Mouse (Mus musculus) heart, embryonic 14.5 days (tissue): Measurements from ENCODE around the gene Col5a2. TPM values are rescaled to one million over a fixed set of nuclear protein-coding genes. Genes with fewer than 3 reads are reported as not detected.

ENCODE experiments used
- ATAC-seq: fragments of 200-750 bp; cut with Nextera tagmentation; 2 replicates; pipeline ENCODE4 v1.8.0; 2017; ENCODE audit warnings: low read depth, moderate TSS enrichment; ENCODE audit not compliant: insufficient number of reproducible peaks, insufficient read depth, low FRiP score
- H3K27ac ChIP-seq, 2 experiments: fragments of 200-500 bp in 1 of 2; fragments of 300-500 bp in 1 of 2; sonication (generic) in 1 of 2; replicated peaks in 1 of 2; 2 replicates each; pipeline ENCODE4 v1.5.1; 2012 to 2014; ENCODE audit warnings: low read depth in 2 of 2, low read length in 2 of 2, control low read depth in 1 of 2, mild to moderate bottlenecking in 1 of 2, mixed read lengths in 1 of 2; ENCODE audit not compliant: control insufficient read depth in 1 of 2, insufficient read depth in 1 of 2
- H3K27me3 ChIP-seq: fragments of 300-500 bp; sonication (generic); 2 replicates; pipeline ENCODE4 v1.6.1; 2014; ENCODE audit warnings: mild to moderate bottlenecking, low read length, control low read depth; ENCODE audit not compliant: control insufficient read depth, insufficient read depth
- H3K36me3 ChIP-seq: fragments of 300-500 bp; sonication (generic); 2 replicates; pipeline ENCODE4 v1.6.1; 2014; ENCODE audit warnings: mild to moderate bottlenecking, control low read depth, low read length, mixed read lengths; ENCODE audit not compliant: control insufficient read depth, insufficient read depth
- H3K4me1 ChIP-seq, 2 experiments: fragments of 200-500 bp in 1 of 2; fragments of 300-500 bp in 1 of 2; sonication (generic) in 1 of 2; 2 replicates each; pipeline ENCODE4 v1.6.1; 2012 to 2014; ENCODE audit warnings: low read length in 2 of 2, control low read depth in 1 of 2, mixed read lengths in 1 of 2; ENCODE audit not compliant: control insufficient read depth in 2 of 2, insufficient read depth in 2 of 2
- H3K4me2 ChIP-seq: fragments of 300-500 bp; sonication (generic); 2 replicates; pipeline ENCODE4 v1.6.1; 2014; ENCODE audit warnings: mild to moderate bottlenecking, low read length
- H3K4me3 ChIP-seq, 2 experiments: fragments of 200-500 bp in 1 of 2; fragments of 300-500 bp in 1 of 2; sonication (generic) in 1 of 2; 2 replicates each; pipeline ENCODE4 v1.5.1; 2012 to 2014; ENCODE audit warnings: low read length in 2 of 2, mild to moderate bottlenecking in 2 of 2, control low read depth in 1 of 2, low read depth in 1 of 2, moderate library complexity in 1 of 2; ENCODE audit not compliant: control insufficient read depth in 1 of 2, insufficient read depth in 1 of 2
- H3K9ac ChIP-seq: fragments of 300-500 bp; sonication (generic); 2 replicates; pipeline ENCODE4 v1.6.1; 2014; ENCODE audit warnings: mild to moderate bottlenecking, low read length
- H3K9me3 ChIP-seq: fragments of 300-500 bp; sonication (generic); 2 replicates; pipeline ENCODE4 v1.6.1; 2016; ENCODE audit warnings: low read length, control low read depth; ENCODE audit not compliant: control insufficient read depth
- WGBS: fragments of 180-500 bp; shearing (Covaris S2); extraction: QIAGEN DNeasy Blood & Tissue Kit; methylation state at CpG from one replicate; pipeline ENCODE4 v1.1.7; 2014; 5-methylcytosine and 5-hydroxymethylcytosine counted together
- polyA plus RNA-seq: library from polyadenylated mRNA; unstranded; fragments of >200 nt; fragmentation: Nextera tagmentation; extraction: Ambion mirVana; gene quantifications from 2 replicates; pipeline ENCODE4 v1.2.1, GENCODE M21; 2014

Gene Col5a2
- polyA plus RNA-seq, 1 experiment from 2014 or later = 55.7 TPM

DNA sequence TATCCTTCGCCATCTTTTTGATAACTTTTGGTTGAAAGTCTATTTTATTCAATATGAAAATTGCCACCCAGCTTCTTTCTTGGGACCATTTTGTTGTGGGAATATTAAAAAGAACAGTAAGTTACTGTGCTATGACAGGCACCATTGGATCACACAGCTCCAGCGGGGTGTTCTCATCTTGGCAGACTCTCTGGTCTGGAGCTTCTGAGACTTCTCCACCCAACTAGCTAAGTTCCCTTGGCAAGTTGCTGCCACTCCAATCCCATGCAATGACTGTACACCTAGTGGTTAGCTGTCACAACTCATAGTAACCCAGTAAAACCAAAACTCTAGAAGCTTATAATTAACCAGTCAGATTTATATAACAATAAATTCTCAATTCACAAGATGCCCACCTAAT, 139.8 kb downstream of the Col5a2 start:
- WGBS = 86% methylated on average over 2 of the region's 2 CpGs

GRCm38 (mm10) chr1:45359673-45360072, 143.4 kb downstream of the Col5a2 start:
- 90% methylated on average over 2 of the region's 2 CpGs for WGBS
- no peaks in the 10 kb centered on the region for H3K4me1 ChIP-seq
- no peaks in the 10 kb centered on the region for H3K27me3 ChIP-seq
- H3K4me2 ChIP-seq = no peak overlapping the region
- no peak overlapping the region for H3K4me3 ChIP-seq
- H3K27ac ChIP-seq = no peak overlapping the region
- no peaks in the 10 kb centered on the region for H3K36me3 ChIP-seq
- H3K9me3 ChIP-seq = no peaks in the 10 kb centered on the region
- H3K9ac ChIP-seq = no peak overlapping the region
- no peak for ATAC-seq

More for the DNA sequence above, 139.8 kb downstream of the Col5a2 start:
- H3K9ac ChIP-seq = no peak overlapping the region
- ATAC-seq = no peak
- H3K4me2 ChIP-seq = no peak overlapping the region
- H3K9me3 ChIP-seq = no peaks in the 10 kb centered on the region
- no peak overlapping the region for H3K4me3 ChIP-seq
- no peaks in the 10 kb centered on the region for H3K4me1 ChIP-seq
- peaks cover 8% of the 10 kb centered on the region; the same call in 1 of the 2 replicates for H3K36me3 ChIP-seq
- no peaks in the 10 kb centered on the region for H3K27me3 ChIP-seq
- H3K27ac ChIP-seq = no peak overlapping the region

DNA sequence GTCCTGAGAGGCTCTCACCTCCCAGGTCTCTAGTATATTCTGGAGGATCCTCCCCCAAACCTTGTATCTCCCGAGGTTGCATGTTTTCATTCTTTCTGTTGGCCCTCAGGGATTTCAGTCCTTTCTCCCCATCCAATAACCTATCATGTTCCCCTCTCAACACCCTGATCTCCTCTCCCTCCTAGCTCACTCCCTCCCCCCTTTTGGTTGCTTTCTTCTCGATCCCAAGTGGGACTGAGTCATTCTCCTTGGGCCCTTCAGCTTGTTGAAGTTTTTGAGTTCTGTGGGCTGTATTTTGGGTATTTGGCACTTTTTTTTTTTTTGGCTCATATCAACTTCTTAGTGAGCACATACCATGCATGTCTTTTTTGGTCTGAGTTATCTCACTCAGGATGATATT, 143.9 kb downstream of the Col5a2 start:
- no peak overlapping the region for H3K4me3 ChIP-seq
- ATAC-seq = no peak
- H3K36me3 ChIP-seq = no peaks in the 10 kb centered on the region
- H3K4me2 ChIP-seq = no peak overlapping the region
- H3K4me1 ChIP-seq = no peaks in the 10 kb centered on the region
- H3K27me3 ChIP-seq = no peaks in the 10 kb centered on the region
- no peaks in the 10 kb centered on the region for H3K9me3 ChIP-seq
- 48% methylated on average over 2 of the region's 2 CpGs for WGBS
- H3K9ac ChIP-seq = no peak overlapping the region
- H3K27ac ChIP-seq = no peak overlapping the region; a peak in 1 of 4 replicates

DNA sequence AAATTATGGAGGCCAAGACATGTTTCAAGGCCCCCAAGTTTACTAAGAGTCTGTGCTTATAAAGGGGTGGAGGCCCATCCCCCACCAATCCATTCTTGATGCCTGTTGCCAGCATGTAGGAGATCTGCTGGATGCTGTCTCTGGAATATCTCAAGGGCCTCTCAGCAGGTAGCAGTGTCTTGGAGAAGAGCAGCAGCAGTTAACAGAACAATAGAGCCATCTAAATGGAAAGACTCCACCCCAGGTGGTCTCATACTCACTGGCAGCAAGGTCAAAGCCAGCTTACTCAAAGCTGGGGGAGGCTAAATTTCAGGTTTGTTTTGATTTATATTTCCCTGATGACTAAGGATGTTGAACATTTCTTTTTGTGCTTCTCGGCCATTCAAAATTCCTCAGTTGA, 145.1 kb downstream of the Col5a2 start:
- Histone ChIP-seq H3K9me3 (no peaks in the 10 kb centered on the region), H3K27ac (no peak overlapping the region), H3K27me3 (no peaks in the 10 kb centered on the region), H3K36me3 (no peaks in the 10 kb centered on the region), H3K4me2 (no peak overlapping the region), H3K4me3 (no peak overlapping the region), H3K9ac (no peak overlapping the region), H3K4me1 (no peaks in the 10 kb centered on the region)
- no peak for ATAC-seq
- WGBS = 80% methylated on average over 1 of the region's 1 CpGs

- Histone ChIP-seq H3K9me3 (no peaks in the 10 kb centered on the region), H3K4me2 (no peak overlapping the region), H3K36me3 (no peaks in the 10 kb centered on the region), H3K4me3 (no peak overlapping the region), H3K27ac (0 out of 4 replicates have a peak overlapping the region, but pooled peaks of 1 of the 2 experiments have one; percentile 14), H3K9ac (no peak overlapping the region), H3K4me1 (no peaks in the 10 kb centered on the region), H3K27me3 (no peaks in the 10 kb centered on the region)
- 71% methylated on average over 4 of the region's 4 CpGs for WGBS
- no peak for ATAC-seq
These were observed 147.1 kb downstream of the Col5a2 start for GRCm38 (mm10) chr1:45355944-45356343.

DNA sequence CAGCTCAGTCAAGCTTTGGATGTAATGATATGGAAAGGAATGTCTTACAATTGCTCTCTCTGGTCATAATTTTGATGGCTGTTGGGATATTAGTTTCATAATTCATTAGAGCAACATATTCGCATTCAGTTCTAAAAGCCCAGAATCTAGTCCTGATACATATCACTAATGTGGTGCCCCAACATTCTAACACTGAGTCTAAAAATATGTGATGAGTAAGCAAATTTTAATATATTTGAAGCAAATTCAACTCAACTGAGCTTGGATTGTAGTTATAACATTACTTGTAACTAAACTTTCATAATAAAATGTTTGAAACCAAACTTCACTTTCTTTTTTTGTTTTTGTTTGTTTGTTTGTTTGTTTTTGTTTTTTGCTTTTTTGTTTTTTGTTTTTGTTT, 173.9 kb downstream of the Col5a2 start:
- Histone ChIP-seq H3K9ac (no peak overlapping the region), H3K9me3 (no peaks in the 10 kb centered on the region), H3K4me2 (no peak overlapping the region), H3K36me3 (peaks cover 44% of the 10 kb centered on the region), H3K4me1 (no peaks in the 10 kb centered on the region), H3K27ac (no peak overlapping the region), H3K27me3 (no peaks in the 10 kb centered on the region), H3K4me3 (no peak overlapping the region)
- ATAC-seq = no peak
- 89% methylated on average over 1 of the region's 1 CpGs for WGBS

Other genes starting within 250 kb of the Col5a2 start
- 784 and 972 TPM in 2 replicates for gene Col3a1, start 191.7 kb downstream of the Col5a2 start, polyA plus RNA-seq